Mouse (Mus musculus) MEL (cell line): ENCODE results near the gene 4921517D22Rik. TPM values are rescaled to one million over a fixed set of nuclear protein-coding genes. Genes with fewer than 3 reads are reported as not detected.
"Not testable (repeated sequence)": the region's sequence is repeated elsewhere in the genome, so short reads cannot be mapped to it uniquely, and the experiment has no call there.

Experiments used
- DNase-seq: peaks from one replicate; pipeline ENCODE4 v3.0.0; 2011; ENCODE audit warnings: low read depth, low spot score
- H3K27ac ChIP-seq: 2 replicates; pipeline ENCODE4 v1.5.1; 2012; ENCODE audit warnings: low read depth, mild to moderate bottlenecking, control low read depth, low read length, moderate library complexity; ENCODE audit not compliant: control insufficient read depth
- H3K27me3 ChIP-seq, 2 experiments: fragments of 150-350 bp in 1 of 2; sonication (generic) in 1 of 2; 2 replicates each; pipeline ENCODE4 v1.6.1; 2012; ENCODE audit warnings: low read length in 2 of 2, mild to moderate bottlenecking in 2 of 2, improper control_type of control experiment in 1 of 2, moderate library complexity in 1 of 2; ENCODE audit not compliant: insufficient read depth in 2 of 2, control insufficient read depth in 1 of 2
- H3K36me3 ChIP-seq, 2 experiments: 2 replicates each; pipeline ENCODE4 v1.6.1; 2012 to 2014; ENCODE audit warnings: low read length in 2 of 2, improper control_type of control experiment in 1 of 2, inconsistent platforms in 1 of 2, mild to moderate bottlenecking in 1 of 2; ENCODE audit not compliant: insufficient read depth in 2 of 2, control insufficient read depth in 1 of 2
- H3K4me1 ChIP-seq, 2 experiments: fragments of 150-350 bp in 1 of 2; sonication (generic) in 1 of 2; 2 replicates each; pipeline ENCODE4 v1.6.1; 2012; ENCODE audit warnings: low read length in 2 of 2, improper control_type of control experiment in 1 of 2, mild to moderate bottlenecking in 1 of 2; ENCODE audit not compliant: insufficient read depth in 2 of 2, control insufficient read depth in 1 of 2
- H3K4me3 ChIP-seq, 2 experiments: fragments of 150-350 bp in 1 of 2; sonication (generic) in 1 of 2; 2 replicates each; pipeline ENCODE4 v1.5.1; 2012; ENCODE audit warnings: low read depth in 2 of 2, low read length in 2 of 2, mild to moderate bottlenecking in 2 of 2, moderate library complexity in 2 of 2, control low read depth in 1 of 2, improper control_type of control experiment in 1 of 2; ENCODE audit not compliant: control insufficient read depth in 1 of 2, insufficient read depth in 1 of 2
- H3K79me2 ChIP-seq: 2 replicates; pipeline ENCODE4 v1.6.1; 2012; ENCODE audit warnings: mild to moderate bottlenecking, low read length, moderate library complexity; ENCODE audit not compliant: control insufficient read depth, poor library complexity, insufficient read depth
- H3K9ac ChIP-seq: 2 replicates; pipeline ENCODE4 v1.6.1; 2012; ENCODE audit warnings: low read depth, mild to moderate bottlenecking, control low read depth, low read length, moderate library complexity; ENCODE audit not compliant: control insufficient read depth, poor library complexity, severe bottlenecking
- H3K9me3 ChIP-seq: fragments of 150-350 bp; sonication (generic); replicated peaks from 2 replicates; pipeline ENCODE4 v1.6.1; 2012; ENCODE audit warnings: mild to moderate bottlenecking, low read length, improper control_type of control experiment, moderate library complexity; ENCODE audit not compliant: insufficient read depth
- BHLHE40 ChIP-seq: IDR thresholded peaks from 2 replicates; pipeline ENCODE4 v1.6.1; 2012; ENCODE audit warnings: low read depth, mild to moderate bottlenecking, inconsistent platforms, low read length, improper control_type of control experiment, borderline replicate concordance
- CHD2 ChIP-seq: IDR thresholded peaks from 2 replicates; pipeline ENCODE4 v1.6.1; 2011; ENCODE audit warnings: low read length, improper control_type of control experiment
- GABPA ChIP-seq: IDR thresholded peaks from 2 replicates; pipeline ENCODE4 v1.6.1; 2012; ENCODE audit warnings: low read depth, mild to moderate bottlenecking, inconsistent platforms, low read length, improper control_type of control experiment, moderate library complexity
- MAX ChIP-seq: IDR thresholded peaks from 2 replicates; pipeline ENCODE4 v1.6.1; 2011; ENCODE audit warnings: low read length, improper control_type of control experiment
- MAZ ChIP-seq: IDR thresholded peaks from 2 replicates; pipeline ENCODE4 v1.6.1; 2012; ENCODE audit warnings: low read depth, mild to moderate bottlenecking, inconsistent platforms, low read length, improper control_type of control experiment
- MXI1 ChIP-seq: IDR thresholded peaks from 2 replicates; pipeline ENCODE4 v1.6.1; 2011; ENCODE audit warnings: mild to moderate bottlenecking, low read depth, low read length, improper control_type of control experiment
- MYB ChIP-seq: IDR thresholded peaks from 2 replicates; pipeline ENCODE4 v1.6.1; 2011; ENCODE audit warnings: mild to moderate bottlenecking, low read depth, low read length, improper control_type of control experiment
- POLR2AphosphoS2 ChIP-seq: IDR thresholded peaks from 2 replicates; pipeline ENCODE4 v1.6.1; 2011; ENCODE audit warnings: low read length, improper control_type of control experiment
- RCOR1 ChIP-seq: IDR thresholded peaks from 2 replicates; pipeline ENCODE4 v1.6.1; 2012; ENCODE audit warnings: low read depth, mild to moderate bottlenecking, inconsistent platforms, low read length, improper control_type of control experiment
- TCF12 ChIP-seq: IDR thresholded peaks from 2 replicates; pipeline ENCODE4 v1.6.1; 2014; ENCODE audit warnings: low read depth, mild to moderate bottlenecking, inconsistent platforms, low read length, improper control_type of control experiment, moderate library complexity
- USF1 ChIP-seq: IDR thresholded peaks from 2 replicates; pipeline ENCODE4 v1.6.1; 2014; ENCODE audit warnings: low read depth, mild to moderate bottlenecking, inconsistent platforms, low read length, improper control_type of control experiment, moderate library complexity
- ZC3H11A ChIP-seq: IDR thresholded peaks from 2 replicates; pipeline ENCODE4 v1.6.1; 2012; ENCODE audit warnings: low read depth, mild to moderate bottlenecking, inconsistent platforms, low read length, improper control_type of control experiment
- ZNF384 ChIP-seq: IDR thresholded peaks from 2 replicates; pipeline ENCODE4 v1.6.1; 2012; ENCODE audit warnings: low read depth, mild to moderate bottlenecking, inconsistent platforms, low read length, improper control_type of control experiment
- polyA plus RNA-seq, 2 experiments: library from polyadenylated mRNA; stranded (reverse) in 1 of 2; unstranded in 1 of 2; fragments of >175 nt in 1 of 2; fragments of >200 nt in 1 of 2; gene quantifications; 2 replicates each; pipeline versions ENCODE4 v1.2.1 to v1.2.4; 2012; ENCODE audit warnings: low replicate concordance in 2 of 2, low read depth in 1 of 2; ENCODE audit not compliant: insufficient read length in 2 of 2, insufficient read depth in 1 of 2, missing spikeins in 1 of 2
- total RNA-seq: library from RNA; depleted of rRNA; stranded (reverse); fragments of 300-350 nt; gene quantifications from 2 replicates; pipeline ENCODE4 v1.2.3, GENCODE M21; 2012

Gene 4921517D22Rik
- total and polyA plus RNA-seq, 3 experiments = not detected

DNA sequence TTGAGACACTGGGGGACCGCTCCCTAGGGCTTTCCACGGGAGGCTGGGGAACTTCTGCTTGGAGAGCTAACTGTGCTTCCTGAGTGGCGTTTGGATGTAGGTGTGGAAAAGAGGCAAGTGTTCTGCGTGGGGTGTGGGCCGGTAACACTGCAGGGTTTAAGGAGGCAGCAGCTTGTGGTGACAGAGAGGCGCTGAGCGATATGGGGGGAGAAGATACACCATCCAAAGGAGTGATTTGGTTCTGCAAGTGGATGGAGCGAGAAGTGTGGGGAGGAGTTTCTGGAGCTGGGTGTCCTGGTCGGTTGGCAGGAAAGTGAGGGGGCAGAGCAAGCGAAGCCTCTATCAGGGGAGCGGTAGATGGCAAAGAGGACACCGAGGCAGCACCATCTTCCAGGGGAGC is 9.6 kb upstream of the 4921517D22Rik start:
- no peak for DNase-seq
- Histone ChIP-seq H3K36me3 (no peaks in the 10 kb centered on the region), H3K79me2 (no peaks in the 10 kb centered on the region), H3K9ac (no peak overlapping the region), H3K9me3 (no peaks in the 10 kb centered on the region), H3K27ac (no peak overlapping the region), H3K27me3 (peaks cover 0 to 10% of the 10 kb centered on the region in 2 experiments), H3K4me3 (no peak overlapping the region), H3K4me1 (no peaks in the 10 kb centered on the region)
- TF ChIP-seq POLR2AphosphoS2 (no peak), ZC3H11A (no peak), MAZ (no peak), CHD2 (no peak), USF1 (no peak), RCOR1 (no peak), ZNF384 (no peak)

GRCm38 (mm10) chr13:59700137-59700536 is 6.2 kb upstream of the 4921517D22Rik start:
- H3K27ac ChIP-seq, H3K36me3 ChIP-seq, H3K4me3 ChIP-seq, H3K9me3 ChIP-seq, H3K9ac ChIP-seq, DNase-seq, H3K79me2 ChIP-seq, H3K27me3 ChIP-seq, H3K4me1 ChIP-seq: not testable (repeated sequence)

GRCm38 (mm10) chr13:59699131-59699530 is 5.2 kb upstream of the 4921517D22Rik start:
- Histone ChIP-seq H3K27ac (no peak overlapping the region), H3K4me3 (no peak overlapping the region), H3K79me2 (no peaks in the 10 kb centered on the region), H3K4me1 (no peaks in the 10 kb centered on the region), H3K27me3 (peaks cover 0 to 10% of the 10 kb centered on the region in 2 experiments; a peak in 2 of 4 replicates)
- TF ChIP-seq GABPA = no peak
- TF ChIP-seq TCF12 = no peak
- no peak for TF ChIP-seq BHLHE40
- no peak for TF ChIP-seq MAX
- TF ChIP-seq MXI1 = no peak
- no peak for TF ChIP-seq MYB
- TF ChIP-seq, all 39 proteins: peak for 0
- H3K9ac ChIP-seq = no peak overlapping the region
- DNase-seq = no peak
- H3K36me3 ChIP-seq = no peaks in the 10 kb centered on the region
- no peaks in the 10 kb centered on the region for H3K9me3 ChIP-seq
